Mouse (Mus musculus) frontal cortex, postnatal 10 days (tissue): ENCODE data around the gene Chid1.
A peak's percentile ranks its signal among the peaks of the same experiment; 100 is the strongest.
"Not testable (repeated sequence)": the region's sequence is repeated elsewhere in the genome, so short reads cannot be mapped to it uniquely, and the experiment has no call there.

Experiments
- DNase-seq, 2 experiments: peaks; one replicate each; pipeline ENCODE4 v3.0.0; 2022; ENCODE audit warnings: low spot score in 2 of 2, mixed read lengths in 1 of 2

Chid1 gene

GRCm38 (mm10) chr7:141463824-141464602 is 75.6 kb downstream of the Chid1 start:
- peak in 1 of 2 experiments; percentile 21 for DNase-seq

DNA sequence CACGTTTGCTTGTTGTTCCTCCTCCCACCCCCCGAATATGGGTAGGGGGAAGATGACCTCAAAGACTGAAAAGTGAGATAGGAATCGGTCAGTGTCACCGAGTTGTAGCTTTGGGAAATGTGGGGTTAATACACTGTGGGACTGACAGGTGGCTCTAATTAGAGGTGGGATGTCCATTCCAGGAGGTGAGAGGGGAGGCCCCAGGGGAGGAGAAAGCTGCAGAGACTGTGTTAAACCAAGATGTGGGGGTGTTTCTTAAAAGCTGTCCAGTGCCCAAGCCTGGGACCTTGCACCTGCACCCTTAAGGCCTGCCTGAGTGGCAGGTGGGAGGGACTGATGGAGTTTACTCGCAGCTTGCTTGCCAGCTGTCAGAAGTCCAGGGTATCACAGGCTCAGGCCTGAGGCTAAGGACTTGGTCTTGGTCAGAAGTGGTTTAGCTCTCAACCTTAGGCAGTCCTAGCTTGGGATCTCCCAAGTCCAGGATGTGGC is 77.3 kb downstream of the Chid1 start:
- DNase-seq = no peak

- DNase-seq = no peak
Measured at GRCm38 (mm10) chr7:141461521-141462332, 77.9 kb downstream of the Chid1 start.

GRCm38 (mm10) chr7:141460391-141461113 is 79.1 kb downstream of the Chid1 start, which contains the start of gene Cracr2b:
Cracr2b (plus strand) TSS chr7:141461094.
- no peak for DNase-seq

GRCm38 (mm10) chr7:141460001-141460390 is 79.7 kb downstream of the Chid1 start:
- DNase-seq = no peak

GRCm38 (mm10) chr7:141459301-141459711 is 80.4 kb downstream of the Chid1 start:
- no peak for DNase-seq

DNA sequence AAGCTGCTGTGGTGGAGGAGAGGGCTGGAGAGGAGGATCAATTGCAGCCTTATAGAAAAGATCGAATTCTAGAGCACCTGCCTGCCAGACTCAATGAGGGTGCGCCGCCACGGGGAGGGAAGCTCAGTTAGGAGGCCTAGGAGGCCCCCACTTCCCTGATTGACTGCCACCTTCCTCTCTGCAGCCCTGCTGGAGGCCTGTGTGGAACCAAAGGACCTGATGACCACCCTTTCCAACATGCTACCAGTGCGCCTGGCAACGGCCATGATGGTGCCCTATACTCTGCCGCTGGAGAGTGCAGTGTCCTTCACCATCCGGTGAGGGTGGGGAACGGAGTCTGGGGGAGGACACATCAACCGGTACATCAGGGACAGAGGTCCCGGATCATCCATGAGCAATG is 81.0 kb downstream of the Chid1 start:
- no peak for DNase-seq

DNA sequence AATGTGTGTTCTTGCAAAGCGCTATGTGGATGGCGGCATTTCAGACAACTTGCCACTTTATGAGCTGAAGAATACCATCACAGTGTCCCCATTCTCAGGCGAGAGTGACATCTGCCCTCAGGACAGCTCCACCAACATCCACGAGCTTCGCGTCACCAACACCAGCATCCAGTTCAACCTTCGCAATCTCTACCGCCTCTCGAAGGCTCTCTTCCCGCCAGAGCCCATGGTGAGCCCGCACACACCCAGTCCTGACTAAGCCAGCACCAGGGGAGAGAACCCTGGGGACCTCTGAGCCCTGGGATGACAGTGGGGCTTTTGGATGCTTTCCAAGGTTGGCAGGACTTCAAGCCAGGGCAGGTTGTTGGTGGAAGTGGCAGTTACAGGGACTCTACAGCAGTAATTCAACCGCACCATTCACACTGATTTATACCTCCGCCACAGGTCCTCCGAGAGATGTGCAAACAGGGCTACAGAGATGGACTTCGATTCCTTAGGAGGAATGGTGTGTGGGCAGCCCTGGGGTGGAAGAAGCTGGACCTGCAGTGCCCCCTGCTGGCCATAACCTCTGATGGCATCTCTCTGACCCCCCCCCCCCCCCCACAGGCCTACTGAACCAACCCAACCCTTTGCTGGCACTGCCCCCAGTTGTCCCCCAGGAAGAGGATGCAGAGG is 81.5 kb downstream of the Chid1 start:
- DNase-seq = no peak

DNA sequence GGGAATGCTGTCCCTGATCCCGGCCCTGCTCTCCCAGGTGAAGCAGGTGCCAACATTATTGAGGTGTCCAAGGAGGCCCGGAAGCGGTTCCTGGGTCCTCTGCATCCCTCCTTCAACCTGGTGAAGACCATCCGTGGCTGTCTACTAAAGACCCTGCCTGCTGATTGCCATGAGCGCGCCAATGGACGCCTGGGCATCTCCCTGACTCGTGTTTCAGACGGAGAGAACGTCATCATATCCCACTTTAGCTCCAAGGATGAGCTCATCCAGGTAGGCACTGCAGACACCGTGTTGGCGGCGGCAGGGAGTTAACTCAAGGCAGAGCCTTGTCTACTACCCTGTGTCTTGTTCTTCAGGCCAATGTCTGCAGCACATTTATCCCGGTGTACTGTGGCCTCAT is 82.4 kb downstream of the Chid1 start:
- no peak for DNase-seq

DNA sequence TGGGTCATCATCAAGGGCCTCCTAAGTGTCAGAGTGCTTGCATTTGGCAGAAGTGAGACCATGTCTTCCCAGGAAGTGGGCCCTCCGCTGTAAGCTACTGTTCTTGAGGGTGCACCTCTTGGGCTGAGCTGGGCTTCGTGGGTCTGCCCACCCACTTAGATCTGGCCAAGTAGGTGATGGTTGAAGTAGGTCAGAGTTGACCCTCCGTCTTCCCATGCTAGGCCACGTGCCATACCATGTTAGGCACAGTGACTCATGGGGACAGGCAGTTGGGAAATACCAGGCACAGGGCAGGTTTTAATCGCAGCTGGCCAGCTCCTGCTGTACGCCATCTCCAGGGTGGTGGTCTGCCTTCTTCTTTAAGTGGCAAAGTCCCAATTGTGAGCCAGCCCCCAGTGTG is 82.9 kb downstream of the Chid1 start:
- no peak for DNase-seq

GRCm38 (mm10) chr7:141455610-141456314 is 83.9 kb downstream of the Chid1 start:
- no peak for DNase-seq

DNA sequence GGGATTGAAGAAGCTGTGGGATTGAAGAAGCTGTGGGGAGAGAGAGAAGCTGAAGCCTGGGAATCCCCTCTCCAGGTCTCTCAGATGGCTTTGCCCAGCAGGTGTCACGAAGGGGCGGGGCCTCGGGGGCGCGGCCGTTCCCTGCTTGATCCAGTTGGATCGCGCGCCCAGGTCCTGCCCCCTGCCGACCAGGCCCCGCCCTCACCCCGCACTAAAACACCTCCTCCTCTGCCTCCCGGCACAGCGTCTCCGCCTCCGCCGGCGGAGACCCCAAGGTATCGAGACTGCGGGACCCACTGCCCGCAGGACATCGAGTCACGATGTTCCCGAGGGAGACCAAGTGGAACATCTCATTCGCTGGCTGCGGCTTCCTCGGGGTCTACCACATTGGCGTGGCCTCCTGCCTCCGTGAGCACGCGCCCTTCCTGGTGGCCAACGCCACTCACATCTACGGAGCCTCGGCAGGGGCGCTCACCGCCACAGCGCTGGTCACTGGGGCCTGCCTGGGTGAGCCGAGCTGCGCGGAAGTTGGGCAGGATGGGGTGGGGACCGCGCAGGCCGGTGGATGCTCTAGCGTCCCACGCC is 84.6 kb downstream of the Chid1 start, which contains the start of gene Pnpla2:
Gene Pnpla2, plus strand, starts transcription at position 232 of the 585 bp plus-strand sequence.
- peak; percentile 88 to 90 for DNase-seq

- no peak for DNase-seq
Measured at GRCm38 (mm10) chr7:141453636-141454035, 86.0 kb downstream of the Chid1 start.

DNA sequence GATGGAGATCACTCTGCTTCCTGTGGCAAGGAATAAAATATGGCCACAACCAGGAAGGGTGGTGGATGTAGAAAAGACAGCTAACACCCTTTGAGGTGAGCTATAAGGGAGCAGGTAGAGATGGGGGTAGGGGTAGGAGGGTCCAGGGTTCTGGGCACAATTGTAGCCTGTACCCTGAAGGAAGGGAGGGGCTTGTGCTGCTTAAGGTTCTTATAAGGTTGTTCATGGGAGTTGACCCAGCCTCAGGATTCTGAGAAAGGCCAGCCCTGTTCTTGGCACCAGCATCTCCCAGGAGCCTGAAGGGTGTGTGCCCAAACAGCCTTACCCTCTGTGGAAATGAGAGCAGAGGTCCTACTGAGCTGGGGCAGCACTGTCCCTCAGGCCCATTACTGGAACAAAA is 87.7 kb downstream of the Chid1 start:
- DNase-seq = no peak

DNA sequence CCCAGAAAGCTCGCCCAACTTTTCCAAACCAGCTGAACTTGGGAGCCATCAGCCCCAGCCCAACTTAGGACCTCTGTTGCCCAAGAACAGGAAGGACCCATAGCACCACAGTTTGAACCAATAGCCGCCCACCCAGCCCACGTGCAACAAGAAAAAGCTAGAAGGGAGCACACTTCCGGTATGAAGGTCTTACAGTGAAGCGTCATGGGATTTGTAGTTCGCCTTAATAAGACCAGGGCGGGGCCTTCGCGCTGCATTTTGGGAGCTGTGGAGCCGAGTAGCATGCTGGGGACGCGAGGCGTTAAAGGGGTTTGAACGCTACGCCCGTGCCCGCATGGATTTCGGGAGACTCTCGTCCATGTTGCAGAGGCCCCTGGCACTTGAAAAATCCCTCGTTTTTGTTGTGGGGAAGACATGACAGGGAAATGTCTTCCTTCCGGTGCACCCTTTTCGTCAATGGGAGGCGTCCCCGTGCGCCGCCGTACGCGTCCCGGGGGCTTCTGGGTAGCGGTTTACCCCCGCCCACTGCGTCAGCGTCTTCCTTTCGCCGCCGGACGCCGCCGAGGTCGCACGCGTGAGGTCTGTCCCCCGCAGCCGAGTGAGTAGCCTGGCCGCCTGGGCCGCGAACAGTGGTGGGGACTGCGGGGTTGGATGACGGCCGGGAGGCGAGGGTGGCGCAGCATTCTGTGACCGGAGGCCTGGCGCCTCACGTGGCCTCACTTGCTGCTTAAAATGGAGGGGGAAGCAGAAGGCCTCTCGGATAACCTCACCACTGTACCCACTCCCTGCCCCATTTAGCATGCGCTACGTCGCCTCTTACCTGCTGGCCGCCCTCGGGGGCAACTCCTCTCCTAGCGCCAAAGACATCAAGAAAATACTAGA is 92.3 kb downstream of the Chid1 start, which contains the start of gene Rplp2:
Gene Rplp2, plus strand, starts transcription at position 261 of the 882 bp plus-strand sequence.
- DNase-seq = peak; percentile 88 to 94

- not testable (repeated sequence) for DNase-seq
Measured at GRCm38 (mm10) chr7:141446374-141446773, 93.3 kb downstream of the Chid1 start.

- peak; percentile 21 to 25 for DNase-seq
Measured at GRCm38 (mm10) chr7:141443828-141444237, 95.8 kb downstream of the Chid1 start, which contains the start of gene Pidd1. Pidd1 (minus strand) TSS chr7:141444025.
